Mouse (Mus musculus) C3H10T1/2 (cell line): ENCODE measurements around the gene Fam13c. TPM values are rescaled to one million over a fixed set of nuclear protein-coding genes. Genes with fewer than 3 reads are reported as not detected.

Experiments used
- polyA plus RNA-seq, 2 experiments: library from polyadenylated mRNA; unstranded; fragments of >200 nt; fragmentation: generic; extraction: Trizol; gene quantifications; one replicate each; pipeline ENCODE4 v1.2.1; 2012; ENCODE audit warnings: missing spikeins in 2 of 2

Fam13c gene
- polyA plus RNA-seq, result 1 to 10 TPM in 1 of 2 experiments, under 1 TPM in 1; 0.08 to 4.4 TPM

GRCm38 (mm10) chr10:70439676-70440521 lies at the start of gene Fam13c:
TSS of gene Fam13c (plus strand) at chr10:70440481.

Other genes with a start within 250 kb of the Fam13c start
- gene Mrln, start 235.8 kb upstream of the Fam13c start, polyA plus RNA-seq, result not detected
- 1 to 10 TPM in 1 of 2 experiments, under 1 TPM in 1; 0.04 to 1.1 TPM for gene Slc16a9, start 195.4 kb upstream of the Fam13c start, polyA plus RNA-seq
- gene Phyhipl, start 215.5 kb downstream of the Fam13c start, polyA plus RNA-seq, result not detected